Mouse (Mus musculus) bone marrow macrophage, adult 2 months (primary cell): Measurements from ENCODE around the gene Kri1.

Source experiments
- CTCF ChIP-seq: IDR thresholded peaks from 2 replicates; pipeline ENCODE4 v1.5.1; 2012; ENCODE audit warnings: low read depth, mild to moderate bottlenecking, low read length, moderate library complexity
- POLR2A ChIP-seq: IDR thresholded peaks from 2 replicates; pipeline ENCODE4 v1.6.1; 2012; ENCODE audit warnings: mild to moderate bottlenecking, low read depth, low read length, borderline replicate concordance

GRCm38 (mm10) chr9:21238004-21238732, 49.6 kb downstream of the Kri1 start:
- no peak for TF ChIP-seq POLR2A
- TF ChIP-seq CTCF, result no peak
